Mouse (Mus musculus): ENCODE measurements around the gene Tmprss9.

Tmprss9 gene

GRCm38 (mm10) chr10:80895100-80895499 lies 23.5 kb downstream of the Tmprss9 start:
- DNase-seq, result no peak

GRCm38 (mm10) chr10:80895697-80896096 lies 24.0 kb downstream of the Tmprss9 start:
- DNase-seq, result no peak

DNA sequence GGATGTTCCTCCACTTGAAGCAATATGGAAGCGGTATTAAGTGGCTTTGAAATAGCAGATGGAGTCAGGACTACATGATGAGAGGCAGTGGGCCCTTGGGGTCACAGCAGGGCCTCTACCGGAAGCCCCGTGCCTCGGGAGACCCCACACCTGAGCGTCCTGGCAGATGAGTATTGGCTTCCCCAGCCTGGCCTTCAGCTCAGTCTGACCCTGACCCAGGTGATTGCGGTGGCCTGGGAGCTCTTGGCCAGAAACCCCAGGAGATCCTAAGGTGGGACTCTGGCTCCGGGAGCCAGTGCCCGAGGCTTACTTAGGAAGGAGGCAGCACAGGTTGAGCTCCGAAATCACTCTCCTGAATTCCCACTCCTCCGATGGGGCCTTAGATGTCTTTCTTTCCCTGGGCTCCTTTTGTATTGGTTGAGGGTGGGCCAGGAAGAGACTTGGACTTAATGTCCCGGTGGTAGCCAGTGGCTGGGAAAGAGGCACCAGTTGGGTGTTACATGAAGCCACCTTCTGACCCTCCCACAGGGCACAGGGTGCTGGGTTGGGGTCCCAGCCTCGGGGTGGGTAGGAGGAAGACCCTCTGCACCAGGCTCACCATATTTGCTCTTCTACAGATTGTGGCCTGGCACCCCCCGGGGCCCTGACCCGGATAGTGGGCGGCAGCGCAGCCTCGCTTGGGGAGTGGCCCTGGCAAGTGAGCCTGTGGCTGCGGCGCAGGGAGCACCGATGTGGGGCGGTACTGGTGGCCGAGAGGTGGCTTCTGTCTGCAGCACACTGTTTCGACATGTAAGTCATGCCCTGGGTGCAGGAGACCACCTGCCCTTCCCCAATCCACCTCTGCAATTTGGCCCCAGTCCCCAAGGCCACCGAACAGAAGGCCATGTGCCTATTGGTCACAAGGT lies 25.2 kb downstream of the Tmprss9 start:
- no peak for DNase-seq

- no peak for DNase-seq
Observed at GRCm38 (mm10) chr10:80897861-80898510, 26.3 kb downstream of the Tmprss9 start.

DNA sequence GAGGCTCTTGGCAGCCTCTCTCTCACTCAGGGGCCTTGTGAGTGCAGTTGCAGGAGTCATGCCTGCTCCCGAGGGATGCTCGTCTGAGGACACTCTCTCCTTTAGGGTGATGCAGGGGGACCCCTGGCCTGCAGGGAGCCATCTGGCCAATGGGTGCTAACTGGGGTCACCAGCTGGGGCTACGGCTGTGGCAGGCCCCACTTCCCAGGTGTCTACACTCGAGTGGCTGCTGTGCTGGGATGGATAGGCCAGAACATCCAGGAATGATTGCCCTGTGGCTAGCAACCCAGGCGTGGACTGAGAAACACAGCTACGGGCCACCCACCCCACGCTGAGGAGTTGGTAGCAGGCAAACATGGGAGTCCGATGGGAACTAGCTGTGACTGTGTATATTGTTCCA lies 27.4 kb downstream of the Tmprss9 start:
- DNase-seq, result no peak

GRCm38 (mm10) chr10:80899591-80900317 lies 28.1 kb downstream of the Tmprss9 start:
- DNase-seq, result no peak

- DNase-seq, result peak; percentile 93 to 98
Observed at GRCm38 (mm10) chr10:80900318-80901247, 28.9 kb downstream of the Tmprss9 start, which contains the start of gene Timm13. TSS of gene Timm13 (minus strand) at chr10:80900969.

DNA sequence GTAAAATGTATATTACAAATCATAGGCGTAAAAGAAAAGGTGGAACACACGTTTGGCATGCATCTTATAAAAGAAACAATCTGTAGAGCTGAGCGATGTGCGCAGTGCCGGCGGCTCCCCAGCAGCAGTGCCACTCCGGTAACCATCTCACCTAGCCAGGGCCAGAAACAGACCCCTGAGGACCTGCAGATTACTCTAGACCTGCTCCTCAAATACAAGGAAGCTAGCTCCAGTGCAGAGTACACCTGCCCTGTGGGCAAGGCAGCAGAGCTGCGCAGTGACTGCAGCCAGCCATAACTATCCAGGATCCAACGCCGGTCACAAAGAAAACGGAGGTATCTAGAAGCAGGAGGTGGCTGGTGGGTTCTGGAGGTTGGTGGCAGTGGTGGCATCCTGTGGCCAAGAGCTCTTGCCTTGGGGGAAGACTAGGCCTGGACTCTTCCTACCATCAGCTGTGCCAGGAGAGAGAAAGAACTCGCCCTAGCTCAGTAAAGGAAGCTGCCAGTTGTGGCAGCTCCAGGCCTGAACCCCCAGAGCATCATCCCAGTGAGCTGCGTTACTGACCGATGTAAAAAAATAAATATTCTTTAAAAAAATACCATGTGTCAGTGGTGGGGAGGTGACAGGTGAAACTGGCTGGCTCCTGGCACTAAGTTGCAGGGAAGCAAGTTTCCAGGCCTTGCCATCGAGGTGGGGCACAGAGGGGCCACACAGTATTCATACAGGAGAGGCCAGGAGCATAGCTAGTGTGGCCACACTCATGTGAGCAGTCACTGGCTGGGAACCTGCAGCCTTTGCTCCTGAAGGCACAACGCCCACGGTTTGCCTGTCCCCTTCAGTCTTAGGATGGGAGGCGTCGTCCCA lies 30.0 kb downstream of the Tmprss9 start:
- no peak for DNase-seq

DNA sequence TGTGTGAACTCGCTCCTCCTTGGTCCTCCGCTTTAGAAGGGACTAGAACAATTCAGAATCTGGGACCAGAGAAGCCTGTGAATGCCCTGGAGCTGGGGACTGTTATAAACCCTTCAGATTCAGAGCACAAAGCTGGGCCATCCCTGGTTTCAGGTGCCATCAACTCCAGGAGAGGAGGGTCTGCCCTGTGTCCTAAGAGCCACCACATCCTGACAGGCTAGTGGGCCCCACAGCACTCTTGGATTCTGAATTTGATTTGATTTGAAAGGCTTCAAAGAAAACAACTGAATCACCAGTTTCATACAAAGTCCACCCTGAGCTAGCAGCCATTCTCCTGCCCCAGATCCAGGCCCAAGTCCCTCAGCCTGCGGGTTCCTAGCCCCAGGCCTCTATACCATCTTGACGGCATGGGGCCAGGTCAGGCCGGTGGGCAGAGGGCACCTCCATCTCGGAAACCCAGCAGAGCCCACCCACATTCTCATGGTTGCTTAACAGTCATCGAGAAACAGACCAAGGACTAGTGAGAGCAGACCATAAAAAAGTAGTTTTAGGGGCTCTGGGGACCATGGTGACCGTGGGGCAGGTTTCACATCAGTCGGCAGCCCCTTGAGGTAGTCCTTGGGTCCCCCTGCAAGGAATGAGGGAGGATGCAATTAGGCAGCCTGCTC lies 30.8 kb downstream of the Tmprss9 start:
- no peak for DNase-seq

DNA sequence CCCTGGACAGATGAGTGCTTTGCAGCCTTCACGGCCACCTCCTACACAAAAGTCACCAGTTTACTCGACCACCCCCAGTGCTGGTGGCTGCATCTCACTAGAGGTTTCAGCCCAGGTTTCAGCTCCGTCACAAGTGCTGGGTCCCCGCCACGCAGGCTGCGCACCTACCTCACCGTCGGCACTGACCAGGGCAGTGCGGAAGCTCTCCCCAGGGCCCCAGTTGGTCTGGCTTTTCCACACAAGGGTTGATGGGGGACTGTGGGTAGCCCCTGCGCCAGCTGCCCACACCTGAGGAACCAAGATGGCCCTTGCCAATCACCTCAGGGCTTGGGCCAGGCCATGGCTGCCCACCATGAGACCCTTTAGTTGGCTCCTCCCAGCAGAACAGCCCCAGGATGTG lies 31.6 kb downstream of the Tmprss9 start:
- DNase-seq, result no peak

GRCm38 (mm10) chr10:80904004-80904693 lies 32.5 kb downstream of the Tmprss9 start:
- no peak for DNase-seq

DNA sequence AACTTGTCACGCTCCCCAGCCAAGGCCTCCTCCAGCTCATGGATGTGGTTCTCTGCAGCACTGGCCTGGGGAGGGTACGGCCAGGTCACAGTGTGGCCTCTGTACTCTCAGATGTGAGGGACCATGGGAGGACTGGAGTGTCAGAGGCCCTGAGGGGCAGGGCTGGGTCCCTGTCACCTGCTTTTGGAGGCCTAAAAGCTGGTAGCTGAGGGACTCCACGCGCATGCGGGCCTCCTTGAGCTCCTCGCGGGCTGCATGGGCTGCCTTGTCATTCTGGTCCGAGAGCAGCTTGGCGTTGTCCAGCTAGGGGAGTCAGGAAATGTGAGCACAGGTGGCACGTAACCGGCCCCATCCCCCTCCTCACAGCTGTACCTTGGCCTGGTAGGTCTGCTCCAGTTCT lies 33.1 kb downstream of the Tmprss9 start:
- DNase-seq, result no peak

DNA sequence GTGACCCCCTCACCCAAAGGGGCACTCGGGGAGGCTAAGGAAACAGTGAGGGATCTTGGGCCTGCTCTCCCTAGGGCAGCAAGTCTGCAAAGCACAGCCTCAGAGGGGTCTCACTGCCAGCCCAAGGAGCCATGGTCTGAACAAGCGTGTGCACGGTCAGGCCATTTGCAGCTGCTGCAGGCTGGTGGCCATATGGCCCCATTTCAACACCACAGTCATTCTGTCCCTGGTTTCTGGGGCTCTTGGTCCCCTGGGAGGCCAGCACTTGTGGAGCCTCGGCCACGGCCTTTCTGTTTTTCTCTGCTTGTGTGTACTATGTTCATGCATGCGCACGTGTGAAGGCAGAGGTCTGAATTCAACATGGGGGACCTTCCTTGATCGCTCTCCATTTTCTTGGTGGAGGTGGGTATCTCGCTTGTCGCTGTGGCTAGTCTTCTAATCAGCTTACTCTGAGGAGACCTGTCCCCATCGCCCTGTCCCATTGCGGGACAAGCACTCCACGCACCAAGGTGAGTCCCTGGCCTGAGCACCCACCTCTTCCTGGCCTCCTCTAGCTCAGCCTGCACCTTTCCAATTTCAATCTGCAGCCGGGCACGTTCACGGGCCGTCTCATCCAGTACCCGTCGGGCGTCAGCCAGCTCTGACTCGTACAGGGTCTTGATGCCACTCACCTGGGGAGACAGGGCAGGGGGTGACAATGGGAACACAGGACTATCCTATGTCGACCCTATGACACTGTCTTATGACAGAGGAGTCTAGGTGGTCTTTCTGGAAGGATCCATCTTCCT lies 37.9 kb downstream of the Tmprss9 start:
- DNase-seq, result no peak

GRCm38 (mm10) chr10:80911354-80911753 lies 39.7 kb downstream of the Tmprss9 start:
- no peak for DNase-seq

DNA sequence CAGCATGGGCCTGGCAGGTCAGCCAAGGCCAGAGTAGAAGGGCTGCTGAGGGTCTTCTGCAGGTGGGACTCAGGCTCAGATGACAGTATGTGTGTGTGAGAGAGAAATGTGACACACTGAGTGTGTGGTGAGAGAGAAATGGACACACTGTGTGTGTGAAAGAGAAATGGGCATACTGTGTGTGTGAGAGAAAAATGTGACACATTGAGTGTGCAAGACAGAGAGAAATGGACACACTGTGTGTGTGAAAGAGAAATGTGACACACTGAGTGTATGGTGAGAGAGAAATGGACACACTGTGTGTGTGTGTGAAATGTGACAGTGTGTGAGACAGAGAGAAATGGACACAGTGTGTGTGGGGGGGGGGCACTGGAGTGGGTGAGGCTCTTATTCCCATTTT lies 40.2 kb downstream of the Tmprss9 start:
- DNase-seq, result no peak

DNA sequence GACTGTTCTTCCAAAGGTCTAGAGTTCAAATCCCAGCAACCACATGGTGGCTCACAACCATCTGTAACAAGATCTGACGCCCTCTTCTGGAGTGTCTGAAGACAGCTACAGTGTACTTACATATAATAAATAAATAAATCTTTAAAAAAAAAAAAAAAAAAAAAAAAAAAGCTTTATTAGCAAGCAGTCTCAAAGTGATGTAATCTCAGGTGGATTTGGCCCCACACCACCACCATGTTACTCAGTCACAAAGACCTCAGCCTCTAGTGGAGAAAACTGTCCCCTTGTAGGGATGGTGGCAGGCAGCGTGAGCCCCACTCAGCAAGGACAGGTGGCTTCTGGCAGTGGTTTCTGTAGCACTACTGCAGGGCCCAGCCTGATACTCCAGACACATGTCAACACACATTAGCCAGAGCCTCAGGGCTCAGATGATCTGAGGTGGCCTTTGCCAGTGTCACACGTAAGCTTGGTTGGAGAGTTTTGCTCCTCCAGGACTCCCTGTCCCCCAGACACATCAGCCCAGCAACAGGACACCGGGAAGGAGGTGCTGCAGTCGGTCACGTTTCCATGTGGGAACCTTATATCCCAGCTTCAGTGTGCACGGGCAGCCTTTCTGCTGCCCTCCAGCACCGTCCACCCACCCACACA lies 41.8 kb downstream of the Tmprss9 start:
- no peak for DNase-seq

DNA sequence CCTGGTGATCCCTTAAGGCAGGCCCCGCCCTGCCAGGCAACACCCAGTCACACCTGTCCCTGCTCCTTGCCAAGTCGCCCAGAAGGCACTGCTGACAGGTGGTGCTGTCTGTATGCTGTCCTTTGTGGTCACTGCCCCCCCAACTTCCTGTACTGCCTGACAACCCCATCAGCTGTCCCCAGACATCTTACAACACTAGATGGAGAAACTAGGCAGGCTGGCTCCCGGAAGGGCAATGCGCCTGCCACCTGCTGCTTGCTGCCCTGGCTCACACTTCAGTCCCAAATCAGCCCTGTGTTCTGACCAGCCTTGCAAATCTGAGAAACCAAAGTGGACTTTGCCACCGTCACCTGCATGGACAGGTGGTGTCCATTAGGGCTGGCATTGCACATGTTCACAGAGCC lies 42.6 kb downstream of the Tmprss9 start:
- peak; percentile 47 to 72 for DNase-seq

GRCm38 (mm10) chr10:80915260-80915659 lies 43.6 kb downstream of the Tmprss9 start:
- no peak for DNase-seq

GRCm38 (mm10) chr10:80915736-80916135 lies 44.1 kb downstream of the Tmprss9 start:
- DNase-seq, result no peak

Measured in thymus, postnatal 36 days (tissue).